Mouse (Mus musculus) limb, embryonic 12.5 days (tissue): ENCODE measurements around the gene Irgm2. TPM values are rescaled to one million over a fixed set of nuclear protein-coding genes. Genes with fewer than 3 reads are reported as not detected.
"Not testable (repeated sequence)": the region's sequence is repeated elsewhere in the genome, so short reads cannot be mapped to it uniquely, and the experiment has no call there.

Experiments used
- ATAC-seq: fragments of 200-750 bp; cut with Nextera tagmentation; 2 replicates; pipeline ENCODE4 v1.8.0; 2017; ENCODE audit warnings: low read depth, moderate TSS enrichment; ENCODE audit not compliant: insufficient number of reproducible peaks, insufficient read depth, low FRiP score, low TSS enrichment
- H3K27ac ChIP-seq: fragments of 300-500 bp; sonication (generic); 2 replicates; pipeline ENCODE4 v1.5.1; 2016; ENCODE audit warnings: mild to moderate bottlenecking, moderate library complexity
- H3K27me3 ChIP-seq: fragments of 300-500 bp; sonication (generic); 2 replicates; pipeline ENCODE4 v1.6.1; 2016; ENCODE audit warnings: mild to moderate bottlenecking, moderate library complexity
- H3K36me3 ChIP-seq: fragments of 300-500 bp; sonication (generic); 2 replicates; pipeline ENCODE4 v1.6.1; 2016; ENCODE audit warnings: mild to moderate bottlenecking, moderate library complexity
- H3K4me1 ChIP-seq: fragments of 300-500 bp; sonication (generic); replicated peaks from 2 replicates; pipeline ENCODE4 v1.6.1; 2016
- H3K4me2 ChIP-seq: fragments of 300-500 bp; sonication (generic); 2 replicates; pipeline ENCODE4 v1.6.1; 2016; ENCODE audit warnings: mild to moderate bottlenecking, moderate library complexity
- H3K4me3 ChIP-seq: fragments of 300-500 bp; sonication (generic); replicated peaks from 2 replicates; pipeline ENCODE4 v1.5.1; 2016; ENCODE audit warnings: mild to moderate bottlenecking
- H3K9ac ChIP-seq: fragments of 300-500 bp; sonication (generic); replicated peaks from 2 replicates; pipeline ENCODE4 v1.6.1; 2016; ENCODE audit warnings: mild to moderate bottlenecking, moderate library complexity
- H3K9me3 ChIP-seq: fragments of 300-500 bp; sonication (generic); 2 replicates; pipeline ENCODE4 v1.6.1; 2016; ENCODE audit warnings: mild to moderate bottlenecking, moderate library complexity
- WGBS: fragments of 180-500 bp; shearing (Covaris S2); methylation state at CpG from one replicate; pipeline ENCODE4 v1.1.7; 2016; 5-methylcytosine and 5-hydroxymethylcytosine counted together
- polyA plus RNA-seq: library from polyadenylated mRNA; unstranded; fragments of >200 nt; fragmentation: Nextera tagmentation; extraction: Ambion mirVana; gene quantifications from 2 replicates; pipeline ENCODE4 v1.2.1, GENCODE M21; 2016

Gene Irgm2
- polyA plus RNA-seq, 1 experiment from 2014 or later, result 0.63 TPM

DNA sequence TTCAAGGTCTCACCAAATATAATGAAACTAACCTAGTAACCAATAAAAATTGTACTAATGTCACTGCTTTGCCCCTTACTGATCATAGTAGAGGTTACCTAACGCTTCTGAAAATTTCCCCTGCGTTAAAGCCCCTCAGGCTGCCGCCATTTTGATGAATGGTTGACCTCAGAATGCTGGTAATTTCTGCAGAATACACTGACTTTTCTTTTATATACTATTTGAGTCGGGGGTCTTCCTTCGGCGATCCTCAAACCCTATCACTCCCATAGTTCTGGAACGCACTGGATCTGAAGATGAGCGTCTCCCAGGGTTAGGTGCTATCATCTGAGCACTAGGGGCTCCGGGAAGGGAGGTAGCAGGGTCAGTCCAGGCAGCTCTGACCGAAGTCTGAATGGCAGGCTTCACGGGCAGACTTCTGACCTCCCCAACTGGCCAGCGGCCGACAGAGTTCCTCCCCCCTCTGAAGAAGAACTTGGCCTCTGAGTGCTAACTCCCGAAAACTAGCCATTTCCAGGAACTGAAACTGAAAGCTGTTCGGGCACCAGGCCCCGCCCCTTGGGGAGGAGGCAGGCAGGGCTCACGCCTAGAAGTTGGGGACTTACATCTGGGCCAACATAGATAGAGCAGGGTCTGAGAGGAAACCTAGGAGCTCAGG, 15.1 kb downstream of the Irgm2 start:
- H3K27me3 ChIP-seq, result no peaks in the 10 kb centered on the region; the same call in 1 of the 2 replicates
- peak overlapping the region; percentile 47; the same call in 1 of the 2 replicates for H3K9ac ChIP-seq
- H3K27ac ChIP-seq, result no peak overlapping the region
- H3K36me3 ChIP-seq, result no peaks in the 10 kb centered on the region
- peak; percentile 53; the same call in 1 of the 2 replicates for ATAC-seq
- peak overlapping the region; percentile 58 for H3K4me2 ChIP-seq
- 29% methylated on average over 17 of the region's 17 CpGs for WGBS
- H3K4me3 ChIP-seq, result peak overlapping the region; percentile 44
- no peaks in the 10 kb centered on the region for H3K9me3 ChIP-seq
- H3K4me1 ChIP-seq, result peaks cover 26% of the 10 kb centered on the region

DNA sequence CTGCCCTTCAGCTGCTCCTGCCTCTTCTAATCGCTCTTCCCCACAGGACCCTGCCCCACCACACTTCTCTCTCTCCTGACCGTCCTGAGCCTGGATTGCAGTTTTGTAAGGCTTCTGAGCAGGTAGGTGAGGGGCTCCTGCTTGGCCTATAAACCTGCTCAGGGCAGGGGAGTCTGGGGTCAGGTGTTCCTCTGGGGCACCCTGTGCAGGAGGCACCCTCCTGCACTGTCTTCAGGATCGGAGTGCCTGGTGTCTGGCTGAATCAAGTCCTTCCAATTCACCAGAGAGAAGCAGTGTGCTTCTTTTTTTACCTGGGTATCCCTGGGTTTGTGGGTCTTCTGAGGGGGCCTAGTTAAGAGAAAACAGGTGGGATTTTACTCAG, 15.6 kb downstream of the Irgm2 start:
- Histone ChIP-seq H3K4me1 (peaks cover 26% of the 10 kb centered on the region), H3K4me2 (peak overlapping the region; percentile 58)
- H3K27me3 ChIP-seq, H3K36me3 ChIP-seq, ATAC-seq, H3K9ac ChIP-seq, H3K27ac ChIP-seq, H3K9me3 ChIP-seq, H3K4me3 ChIP-seq: not testable (repeated sequence)
- WGBS, result 8% methylated on average over 2 of the region's 3 CpGs

DNA sequence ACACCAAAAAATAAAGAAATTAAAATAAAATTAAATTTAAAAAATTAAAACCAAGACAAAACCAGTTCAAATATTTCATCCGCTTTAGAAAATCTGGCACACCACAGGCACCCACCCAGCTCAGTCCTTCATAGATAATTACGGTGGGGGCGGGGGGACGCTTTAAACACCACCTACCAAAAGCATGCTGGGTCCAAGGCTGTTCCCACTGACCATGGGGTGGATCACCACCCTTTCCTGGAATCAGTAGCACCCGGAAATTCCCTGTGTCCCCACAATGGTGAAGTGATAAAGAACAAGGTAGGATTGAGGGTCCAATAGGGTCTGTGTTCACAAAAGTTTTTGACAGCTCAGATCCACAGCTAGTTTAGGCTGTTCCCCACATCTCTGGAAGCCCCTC, 16.4 kb downstream of the Irgm2 start:
- Histone ChIP-seq H3K4me2 (no peak overlapping the region), H3K9ac (no peak overlapping the region), H3K27ac (no peak overlapping the region), H3K27me3 (no peaks in the 10 kb centered on the region; the same call in 1 of the 2 replicates), H3K9me3 (no peaks in the 10 kb centered on the region), H3K36me3 (no peaks in the 10 kb centered on the region), H3K4me3 (no peak overlapping the region), H3K4me1 (peaks cover 23% of the 10 kb centered on the region)
- 84% methylated on average over 5 of the region's 5 CpGs for WGBS
- no peak for ATAC-seq

DNA sequence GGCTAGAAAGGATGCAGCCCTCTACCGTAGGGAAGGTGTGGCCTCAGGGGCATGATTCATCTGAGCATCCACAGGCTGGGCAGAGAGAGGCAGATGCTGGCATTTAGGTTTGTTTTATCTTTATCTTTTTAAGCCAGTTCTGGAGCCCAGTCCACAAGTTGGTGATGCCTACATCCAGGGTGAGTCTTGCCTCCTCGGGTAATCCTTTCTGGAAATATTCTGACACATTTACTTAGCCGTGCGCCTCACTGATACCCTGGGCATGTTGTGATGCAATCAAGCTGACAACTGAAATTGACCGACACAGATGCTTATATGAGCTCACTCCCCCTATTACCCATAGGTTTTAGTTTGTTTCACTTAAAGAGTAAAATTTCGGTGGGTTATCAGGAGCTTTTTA, 17.4 kb downstream of the Irgm2 start:
- Histone ChIP-seq H3K9ac (no peak overlapping the region), H3K27ac (no peak overlapping the region), H3K36me3 (no peaks in the 10 kb centered on the region), H3K27me3 (no peaks in the 10 kb centered on the region; the same call in 1 of the 2 replicates), H3K4me2 (no peak overlapping the region), H3K4me1 (peaks cover 15% of the 10 kb centered on the region), H3K9me3 (no peaks in the 10 kb centered on the region), H3K4me3 (no peak overlapping the region)
- no peak for ATAC-seq
- WGBS, result 90% methylated on average over 6 of the region's 6 CpGs

DNA sequence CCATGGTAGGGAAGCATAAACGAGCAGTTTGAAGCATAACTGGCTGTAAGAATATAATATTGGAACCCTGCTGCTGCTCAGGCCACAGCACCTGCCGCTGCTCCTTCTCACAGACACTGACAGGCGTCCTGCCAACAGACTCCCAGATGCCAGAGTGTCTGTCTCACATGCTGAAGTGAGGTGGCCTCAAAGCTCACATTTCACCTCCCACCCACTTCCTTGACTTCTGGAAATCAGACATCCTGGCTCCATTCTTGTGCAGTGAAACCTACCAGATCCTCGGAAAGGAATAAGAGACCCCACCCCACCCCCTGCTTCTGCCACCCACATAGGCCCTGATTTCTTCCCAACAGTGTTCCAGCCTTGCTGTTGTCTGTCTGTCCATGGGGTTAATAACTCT, 24.3 kb downstream of the Irgm2 start:
- Histone ChIP-seq H3K9ac (no peak overlapping the region), H3K27me3 (no peaks in the 10 kb centered on the region), H3K9me3 (no peaks in the 10 kb centered on the region), H3K27ac (no peak overlapping the region), H3K4me1 (no peaks in the 10 kb centered on the region), H3K36me3 (no peaks in the 10 kb centered on the region), H3K4me2 (no peak overlapping the region), H3K4me3 (no peak overlapping the region)
- 25% methylated on average over 4 of the region's 4 CpGs for WGBS
- no peak for ATAC-seq

DNA sequence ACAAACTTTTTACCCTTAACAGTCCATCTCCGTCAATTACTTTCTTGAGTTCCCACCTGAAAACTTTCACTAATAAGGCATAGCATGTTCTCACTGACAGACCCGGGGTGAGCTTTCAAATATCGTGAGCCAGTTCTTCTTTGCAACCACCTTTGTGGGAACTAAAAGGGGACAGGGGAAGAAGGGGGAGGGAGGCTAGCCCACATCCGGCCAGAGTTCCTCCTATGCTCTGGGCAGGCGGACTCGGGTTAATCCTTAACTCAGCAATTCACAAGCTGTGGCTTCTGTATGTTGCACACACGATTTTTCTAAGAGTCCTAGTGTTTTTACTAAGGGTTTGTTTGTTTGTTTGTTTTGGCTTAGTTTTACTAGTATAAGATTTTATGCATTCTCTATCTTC, 24.9 kb downstream of the Irgm2 start:
- Histone ChIP-seq H3K9me3 (no peaks in the 10 kb centered on the region), H3K4me2 (no peak overlapping the region), H3K4me1 (no peaks in the 10 kb centered on the region), H3K27ac (no peak overlapping the region), H3K36me3 (no peaks in the 10 kb centered on the region), H3K4me3 (no peak overlapping the region), H3K27me3 (no peaks in the 10 kb centered on the region), H3K9ac (no peak overlapping the region)
- ATAC-seq, result no peak
- 60% methylated on average over 7 of the region's 7 CpGs for WGBS

DNA sequence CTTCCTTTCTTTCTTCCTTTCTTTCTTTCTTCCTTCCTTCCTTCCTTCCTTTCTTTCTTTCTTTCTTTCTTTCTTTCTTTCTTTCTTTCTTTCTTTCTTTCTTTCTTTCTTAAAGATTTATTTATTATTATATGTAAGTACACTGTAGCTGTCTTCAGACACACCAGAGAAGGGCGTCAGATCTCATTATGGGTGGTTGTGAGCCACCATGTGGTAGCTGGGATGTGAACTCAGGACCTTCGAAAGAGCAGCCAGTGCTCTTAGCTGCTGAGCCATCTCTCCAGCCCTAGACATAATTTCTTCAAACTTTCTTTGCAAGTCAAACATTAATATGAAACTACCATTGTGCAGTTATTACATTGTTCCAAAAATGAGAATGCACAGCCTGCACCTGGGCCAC, 25.5 kb downstream of the Irgm2 start:
- not testable (repeated sequence) for H3K4me3 ChIP-seq, H3K4me2 ChIP-seq, H3K9ac ChIP-seq, ATAC-seq, H3K27me3 ChIP-seq, H3K36me3 ChIP-seq, H3K4me1 ChIP-seq, H3K9me3 ChIP-seq, H3K27ac ChIP-seq
- 73% methylated on average over 2 of the region's 2 CpGs for WGBS

DNA sequence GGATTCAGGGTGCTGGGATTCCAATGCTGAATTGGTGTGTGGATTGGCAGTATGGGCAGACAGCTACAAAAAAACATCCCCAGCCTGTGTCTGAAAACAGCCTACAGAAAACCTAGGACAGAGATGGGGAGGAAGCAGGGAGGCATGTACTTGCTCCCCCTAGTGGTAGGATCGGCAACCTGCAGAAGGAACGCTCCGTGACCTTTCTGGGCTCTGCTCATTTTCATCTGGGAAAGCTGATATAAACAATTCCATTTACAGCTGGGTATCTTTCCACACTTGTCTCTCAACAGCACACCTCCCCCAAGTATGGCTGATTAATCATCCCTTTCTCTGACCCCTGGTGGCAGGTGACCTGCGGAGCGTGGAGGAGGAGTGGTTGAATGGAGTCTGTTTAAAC, 26.2 kb downstream of the Irgm2 start:
- Histone ChIP-seq H3K9me3 (no peaks in the 10 kb centered on the region), H3K4me2 (no peak overlapping the region), H3K36me3 (no peaks in the 10 kb centered on the region), H3K27ac (no peak overlapping the region), H3K9ac (no peak overlapping the region), H3K27me3 (no peaks in the 10 kb centered on the region), H3K4me1 (no peaks in the 10 kb centered on the region), H3K4me3 (no peak overlapping the region)
- WGBS, result 8% methylated on average over 5 of the region's 5 CpGs
- ATAC-seq, result no peak

DNA sequence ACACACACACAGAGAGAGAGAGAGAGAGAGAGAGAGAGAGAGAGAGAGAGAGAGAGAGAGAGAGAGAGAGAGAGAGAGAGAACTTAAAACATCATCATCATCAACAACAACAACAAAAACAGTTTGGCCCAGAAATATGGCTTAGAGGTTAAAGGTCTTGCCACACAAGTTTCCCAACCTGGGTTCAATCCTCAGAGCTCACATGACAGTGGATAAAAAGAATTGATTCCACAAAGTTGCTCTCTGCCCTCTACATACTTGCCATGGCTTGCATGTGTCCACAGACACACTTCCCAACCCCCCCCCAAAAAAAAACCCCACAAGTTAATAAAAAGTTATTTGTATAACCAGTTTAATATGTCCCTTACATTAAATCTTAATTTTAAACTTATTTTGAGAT, 27.0 kb downstream of the Irgm2 start:
- ATAC-seq, result no peak
- Histone ChIP-seq H3K36me3 (no peaks in the 10 kb centered on the region), H3K4me1 (no peaks in the 10 kb centered on the region)

DNA sequence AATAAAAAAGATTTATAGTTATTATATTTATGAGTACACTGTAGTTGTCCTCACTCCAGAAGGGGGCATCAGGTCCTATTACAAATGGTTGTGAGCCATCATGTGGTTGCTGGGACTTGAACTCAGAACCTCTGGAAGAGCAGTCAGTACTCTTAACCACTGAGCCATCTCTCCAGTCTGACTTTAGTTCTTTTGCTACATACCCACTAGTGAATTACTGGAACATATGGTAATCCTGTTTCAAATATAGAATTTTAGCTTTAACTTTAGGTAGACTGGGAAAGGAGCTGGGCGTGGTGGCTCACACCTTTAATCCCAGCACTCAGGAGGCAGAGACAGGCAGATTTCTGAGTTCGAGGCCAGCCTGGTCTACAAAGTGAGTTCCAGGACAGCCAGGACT, 28.6 kb downstream of the Irgm2 start:
- H3K36me3 ChIP-seq, H3K9ac ChIP-seq, H3K4me1 ChIP-seq, H3K27me3 ChIP-seq, H3K4me3 ChIP-seq, H3K9me3 ChIP-seq, H3K27ac ChIP-seq, ATAC-seq, H3K4me2 ChIP-seq: not testable (repeated sequence)
- WGBS, result 97% methylated on average over 2 of the region's 2 CpGs

More for the DNA sequence above, 27.0 kb downstream of the Irgm2 start:
- Histone ChIP-seq H3K27ac (no peak overlapping the region), H3K4me2 (no peak overlapping the region), H3K27me3 (no peaks in the 10 kb centered on the region), H3K9me3 (no peaks in the 10 kb centered on the region), H3K4me3 (no peak overlapping the region), H3K9ac (no peak overlapping the region)

DNA sequence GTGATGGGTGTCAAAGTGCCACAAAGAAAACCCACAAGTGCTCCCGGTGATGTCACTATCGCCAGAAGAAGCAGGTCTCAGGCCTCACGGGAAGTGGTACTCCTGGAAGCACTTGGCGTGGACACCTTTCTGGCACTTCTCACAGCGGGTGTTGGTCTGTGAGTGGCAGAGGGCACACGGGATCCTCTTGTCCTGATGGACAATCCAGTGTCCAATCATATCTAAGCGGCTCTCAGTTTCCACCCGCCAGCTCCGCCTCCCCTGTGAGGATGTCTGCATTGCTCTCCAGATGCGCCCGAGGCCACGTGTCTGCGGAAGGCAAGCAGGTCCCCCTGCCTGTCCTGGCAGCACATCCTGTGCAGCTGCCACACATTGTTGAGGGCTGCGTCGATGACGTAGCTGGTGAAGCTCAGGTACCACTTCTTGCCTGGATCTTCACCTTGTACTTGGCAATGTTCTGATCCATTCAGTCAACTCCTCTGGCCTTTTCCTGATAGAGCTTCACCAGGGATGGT, 31.0 kb downstream of the Irgm2 start:
- no peaks in the 10 kb centered on the region for H3K36me3 ChIP-seq
- no peaks in the 10 kb centered on the region for H3K9me3 ChIP-seq
- H3K4me1 ChIP-seq, result no peaks in the 10 kb centered on the region
- no peak for ATAC-seq
- H3K9ac ChIP-seq, result no peak overlapping the region
- H3K4me2 ChIP-seq, result no peak overlapping the region
- WGBS, result 66% methylated on average over 16 of the region's 16 CpGs
- H3K27me3 ChIP-seq, result no peaks in the 10 kb centered on the region
- no peak overlapping the region for H3K4me3 ChIP-seq
- no peak overlapping the region for H3K27ac ChIP-seq

DNA sequence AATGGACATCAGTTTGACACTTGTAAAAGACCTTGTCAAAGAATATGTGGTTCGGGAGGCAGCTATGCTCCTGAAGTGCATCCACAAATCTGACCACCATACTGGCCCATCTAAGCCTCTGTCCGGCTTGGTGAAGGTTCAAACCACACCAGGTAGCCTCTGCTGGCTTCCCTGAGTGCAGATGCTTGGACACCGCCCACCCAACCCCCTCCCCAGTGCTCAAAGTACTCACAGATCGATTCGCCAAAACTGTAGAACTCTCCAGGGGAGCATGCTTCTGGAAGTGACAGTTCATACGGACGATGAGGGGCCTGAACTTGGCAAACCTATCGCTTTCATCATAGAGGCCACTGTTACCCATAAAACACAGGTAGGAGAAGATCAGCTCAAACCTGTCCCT, 31.7 kb downstream of the Irgm2 start:
- Histone ChIP-seq H3K9me3 (no peaks in the 10 kb centered on the region), H3K36me3 (no peaks in the 10 kb centered on the region), H3K27me3 (peaks cover 3% of the 10 kb centered on the region; the same call in 1 of the 2 replicates), H3K27ac (no peak overlapping the region), H3K4me2 (no peak overlapping the region), H3K9ac (no peak overlapping the region), H3K4me3 (no peak overlapping the region), H3K4me1 (no peaks in the 10 kb centered on the region)
- no peak for ATAC-seq
- 88% methylated on average over 8 of the region's 8 CpGs for WGBS
